Mouse (Mus musculus) hindbrain, embryonic 10.5 days (tissue): ENCODE measurements at regions not wholly inside any gene's neighbourhood (a gene's known extent, or its start where the extent isn't known, plus 50 kb on each side); places are given as distances from the start of the nearest gene placed in this dataset.

Experiments
- DNase-seq: peaks from one replicate; pipeline ENCODE4 v3.0.0-alpha.2; 2017; ENCODE audit warnings: low spot score
- H3K27ac ChIP-seq: fragments of 300-500 bp; sonication (generic); 2 replicates; pipeline ENCODE4 v1.5.1; 2016; ENCODE audit warnings: mild to moderate bottlenecking, moderate library complexity
- H3K27me3 ChIP-seq: fragments of 300-500 bp; sonication (generic); 2 replicates; pipeline ENCODE4 v1.6.1; 2016; ENCODE audit warnings: mild to moderate bottlenecking; ENCODE audit not compliant: poor library complexity, insufficient read depth, severe bottlenecking
- H3K36me3 ChIP-seq: fragments of 300-500 bp; sonication (generic); 2 replicates; pipeline ENCODE4 v1.6.1; 2016; ENCODE audit warnings: mild to moderate bottlenecking, moderate library complexity
- H3K4me1 ChIP-seq: fragments of 300-500 bp; sonication (generic); replicated peaks from 2 replicates; pipeline ENCODE4 v1.6.1; 2016; ENCODE audit warnings: mild to moderate bottlenecking
- H3K4me3 ChIP-seq: fragments of 300-500 bp; sonication (generic); 2 replicates; pipeline ENCODE4 v1.5.1; 2016; ENCODE audit warnings: mild to moderate bottlenecking, moderate library complexity
- H3K9me3 ChIP-seq: fragments of 300-500 bp; sonication (generic); 2 replicates; pipeline ENCODE4 v1.6.1; 2016; ENCODE audit warnings: mild to moderate bottlenecking, moderate library complexity
- WGBS: fragments of 180-500 bp; shearing (Covaris S2); methylation state at CpG from one replicate; pipeline ENCODE4 v1.1.7; 2016; 5-methylcytosine and 5-hydroxymethylcytosine counted together

DNA sequence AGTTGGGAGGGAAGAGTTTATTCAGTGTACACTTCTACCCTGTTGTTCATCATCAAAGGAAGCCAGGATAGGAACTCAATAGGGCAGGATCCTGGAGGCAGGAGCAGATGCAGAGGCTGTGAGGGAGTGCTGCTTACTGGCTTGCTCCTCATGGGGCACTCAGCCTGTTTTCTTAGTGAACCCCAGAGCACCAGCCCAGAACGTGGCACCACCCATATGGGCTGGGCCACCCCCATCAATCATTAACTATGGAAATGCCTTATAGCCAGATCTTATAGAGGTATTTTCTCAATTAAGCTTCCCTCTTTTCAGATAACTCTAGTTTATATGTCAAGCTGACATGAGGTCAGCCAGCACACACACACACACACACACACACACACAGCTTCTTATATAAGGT lies 103.6 kb upstream of the Aldh1b1 start:
- no peak for DNase-seq
- Histone ChIP-seq H3K4me3 (no peak overlapping the region), H3K9me3 (no peaks in the 10 kb centered on the region), H3K27me3 (no peaks in the 10 kb centered on the region), H3K36me3 (no peaks in the 10 kb centered on the region), H3K4me1 (peaks cover under 1% of the 10 kb centered on the region; the same call in 1 of the 2 replicates), H3K27ac (no peak overlapping the region)
- WGBS: 50% methylated on average over 1 of the region's 1 CpGs

GRCm38 (mm10) chr4:45689991-45690916 lies 108.6 kb upstream of the Aldh1b1 start:
- H3K4me3 ChIP-seq: no peak overlapping the region
- WGBS: 67% methylated on average over 12 of the region's 12 CpGs
- H3K9me3 ChIP-seq: no peaks in the 10 kb centered on the region
- H3K27ac ChIP-seq: peak overlapping the region; percentile 54
- H3K27me3 ChIP-seq: no peaks in the 10 kb centered on the region
- peaks cover 16% of the 10 kb centered on the region for H3K4me1 ChIP-seq
- H3K36me3 ChIP-seq: no peaks in the 10 kb centered on the region
- DNase-seq: no peak

GRCm38 (mm10) chr4:45689572-45689971 lies 109.2 kb upstream of the Aldh1b1 start:
- no peaks in the 10 kb centered on the region for H3K36me3 ChIP-seq
- peaks cover 16% of the 10 kb centered on the region for H3K4me1 ChIP-seq
- 14% methylated on average over 5 of the region's 5 CpGs for WGBS
- peak overlapping the region; percentile 54; the same call in 1 of the 2 replicates for H3K27ac ChIP-seq
- peak; percentile 20 for DNase-seq
- no peak overlapping the region for H3K4me3 ChIP-seq
- no peaks in the 10 kb centered on the region for H3K9me3 ChIP-seq
- H3K27me3 ChIP-seq: no peaks in the 10 kb centered on the region

GRCm38 (mm10) chr4:45688233-45688632 lies 110.6 kb upstream of the Aldh1b1 start:
- H3K36me3 ChIP-seq: no peaks in the 10 kb centered on the region
- H3K27me3 ChIP-seq: no peaks in the 10 kb centered on the region
- H3K4me3 ChIP-seq: no peak overlapping the region
- H3K4me1 ChIP-seq: peaks cover 16% of the 10 kb centered on the region
- no peak overlapping the region for H3K27ac ChIP-seq
- no peak for DNase-seq
- no peaks in the 10 kb centered on the region for H3K9me3 ChIP-seq
- 65% methylated on average over 7 of the region's 7 CpGs for WGBS

GRCm38 (mm10) chr4:45685031-45685430 lies 113.8 kb upstream of the Aldh1b1 start:
- no peak overlapping the region for H3K4me3 ChIP-seq
- WGBS: 79% methylated on average over 3 of the region's 3 CpGs
- no peak for DNase-seq
- H3K36me3 ChIP-seq: no peaks in the 10 kb centered on the region
- no peak overlapping the region for H3K27ac ChIP-seq
- no peaks in the 10 kb centered on the region for H3K9me3 ChIP-seq
- H3K27me3 ChIP-seq: no peaks in the 10 kb centered on the region
- peaks cover 17% of the 10 kb centered on the region for H3K4me1 ChIP-seq

DNA sequence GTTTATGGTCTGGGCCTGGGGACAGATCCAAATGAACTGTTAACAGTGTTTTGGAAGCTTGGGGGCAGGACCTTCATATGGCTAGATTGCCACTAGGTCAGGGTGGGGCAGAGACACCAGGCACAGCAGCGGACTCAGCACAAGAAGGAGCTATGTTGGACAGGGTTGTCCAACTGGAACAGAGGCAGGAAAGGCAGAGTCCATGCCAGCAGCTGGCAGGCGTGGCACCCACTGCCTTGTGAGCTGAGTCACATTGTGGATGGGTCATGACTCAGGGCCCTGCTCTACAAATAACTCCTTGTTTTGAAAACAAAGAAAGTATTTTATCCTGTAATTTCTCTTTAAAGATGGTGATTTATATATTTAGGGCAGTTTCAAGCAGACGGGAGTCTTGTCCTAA lies 115.6 kb upstream of the Aldh1b1 start:
- DNase-seq: no peak
- no peak overlapping the region for H3K4me3 ChIP-seq
- WGBS: 80% methylated on average over 3 of the region's 3 CpGs
- H3K4me1 ChIP-seq: 0 out of 2 replicates have a peak, but pooled peaks cover 3% of the 10 kb centered on the region
- H3K27ac ChIP-seq: no peak overlapping the region
- H3K9me3 ChIP-seq: no peaks in the 10 kb centered on the region
- H3K27me3 ChIP-seq: no peaks in the 10 kb centered on the region
- H3K36me3 ChIP-seq: no peaks in the 10 kb centered on the region

DNA sequence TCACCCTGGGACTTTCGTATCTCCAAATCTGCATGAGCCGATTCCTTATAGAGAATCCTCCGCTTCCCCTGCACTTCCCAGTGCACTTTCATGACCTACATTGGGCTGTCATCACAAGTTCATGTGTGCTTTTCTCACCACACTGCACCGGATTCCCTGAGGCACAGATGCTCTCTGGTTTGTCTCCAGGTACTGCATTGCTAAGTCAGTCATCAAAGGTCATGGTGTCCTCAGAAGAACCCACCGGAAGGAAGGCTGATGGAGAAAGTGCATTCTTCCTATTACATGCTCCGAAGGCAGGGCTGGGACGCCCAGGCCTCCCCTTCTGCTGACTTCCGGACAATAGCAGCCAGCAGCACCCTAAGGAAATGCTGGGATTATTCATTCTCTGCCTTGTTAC lies 116.1 kb upstream of the Aldh1b1 start:
- no peak for DNase-seq
- H3K4me3 ChIP-seq: no peak overlapping the region
- H3K27ac ChIP-seq: no peak overlapping the region
- 0 out of 2 replicates have a peak, but pooled peaks cover 3% of the 10 kb centered on the region for H3K4me1 ChIP-seq
- no peaks in the 10 kb centered on the region for H3K27me3 ChIP-seq
- no peaks in the 10 kb centered on the region for H3K9me3 ChIP-seq
- no peaks in the 10 kb centered on the region for H3K36me3 ChIP-seq
- 86% methylated on average over 8 of the region's 8 CpGs for WGBS

- no peak for DNase-seq
- no peak overlapping the region for H3K27ac ChIP-seq
- H3K4me3 ChIP-seq: no peak overlapping the region
- H3K9me3 ChIP-seq: no peaks in the 10 kb centered on the region
- H3K27me3 ChIP-seq: no peaks in the 10 kb centered on the region
- H3K4me1 ChIP-seq: peaks cover 20% of the 10 kb centered on the region
- 79% methylated on average over 6 of the region's 6 CpGs for WGBS
- no peaks in the 10 kb centered on the region for H3K36me3 ChIP-seq
Observed at GRCm38 (mm10) chr4:45676137-45676536, 122.7 kb upstream of the Aldh1b1 start.

DNA sequence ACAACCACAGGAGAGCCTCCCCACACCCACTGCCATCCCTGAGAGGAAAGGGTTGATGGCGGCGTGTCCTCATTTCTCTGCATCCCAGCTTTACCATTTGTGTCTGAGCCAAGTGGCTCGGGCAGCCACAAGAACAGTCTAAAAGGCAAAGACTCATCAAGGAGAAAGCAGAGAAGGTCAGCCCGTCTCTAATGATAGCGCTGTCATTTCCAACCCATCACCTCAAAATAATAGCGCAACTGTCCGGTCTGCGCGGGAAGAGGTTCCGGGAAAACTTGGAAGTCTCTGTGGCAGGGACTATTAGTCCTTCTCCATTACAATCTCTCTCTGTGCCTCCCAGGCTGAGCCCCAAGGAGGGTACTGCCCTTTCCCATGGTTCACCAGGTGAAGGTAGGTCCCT lies 124.5 kb upstream of the Aldh1b1 start:
- H3K27me3 ChIP-seq: no peaks in the 10 kb centered on the region
- no peaks in the 10 kb centered on the region for H3K36me3 ChIP-seq
- no peak overlapping the region for H3K4me3 ChIP-seq
- WGBS: 94% methylated on average over 10 of the region's 10 CpGs
- H3K9me3 ChIP-seq: no peaks in the 10 kb centered on the region
- DNase-seq: no peak
- no peak overlapping the region for H3K27ac ChIP-seq
- peaks cover 20% of the 10 kb centered on the region for H3K4me1 ChIP-seq

GRCm38 (mm10) chr4:45673081-45673819 lies 125.6 kb upstream of the Aldh1b1 start:
- Histone ChIP-seq H3K27me3 (no peaks in the 10 kb centered on the region), H3K27ac (no peak overlapping the region), H3K9me3 (no peaks in the 10 kb centered on the region), H3K4me3 (no peak overlapping the region), H3K36me3 (no peaks in the 10 kb centered on the region), H3K4me1 (peaks cover 20% of the 10 kb centered on the region)
- no peak for DNase-seq
- 70% methylated on average over 16 of the region's 16 CpGs for WGBS

GRCm38 (mm10) chr4:45672262-45673076 lies 126.4 kb upstream of the Aldh1b1 start:
- Histone ChIP-seq H3K4me3 (no peak overlapping the region), H3K36me3 (no peaks in the 10 kb centered on the region), H3K27me3 (no peaks in the 10 kb centered on the region), H3K4me1 (peaks cover 20% of the 10 kb centered on the region), H3K9me3 (no peaks in the 10 kb centered on the region), H3K27ac (no peak overlapping the region; the same call in 1 of the 2 replicates)
- DNase-seq: no peak
- WGBS: 43% methylated on average over 16 of the region's 16 CpGs

GRCm38 (mm10) chr4:45664372-45664771 lies 132.1 kb upstream of the Shb start:
- Histone ChIP-seq H3K27me3 (peaks cover 3% of the 10 kb centered on the region; the same call in 1 of the 2 replicates), H3K36me3 (no peaks in the 10 kb centered on the region), H3K4me1 (no peaks in the 10 kb centered on the region), H3K9me3 (no peaks in the 10 kb centered on the region), H3K27ac (no peak overlapping the region), H3K4me3 (no peak overlapping the region)
- 90% methylated on average over 8 of the region's 8 CpGs for WGBS
- no peak for DNase-seq
